Mouse (Mus musculus): ENCODE measurements around the gene Dnaic1.

DNA sequence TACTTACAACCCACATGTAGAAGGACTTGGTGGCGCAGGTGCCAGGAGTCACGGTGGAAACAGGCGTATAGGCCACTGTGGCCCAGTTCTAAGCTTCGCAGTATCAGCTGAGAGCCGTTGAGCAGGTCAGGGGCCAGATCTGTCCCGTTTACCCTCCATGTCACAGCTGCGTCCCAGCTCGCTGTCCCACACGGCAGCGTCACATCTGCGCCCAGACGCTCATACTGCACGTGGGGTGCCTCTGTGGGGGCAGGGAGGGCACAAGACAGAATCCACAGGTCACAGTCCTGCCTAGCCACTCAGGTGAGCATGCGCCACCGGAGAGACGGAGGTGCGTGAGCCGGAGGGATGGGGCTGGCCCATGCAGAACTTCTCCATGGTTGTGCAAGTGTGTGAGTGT lies 101.3 kb downstream of the Dnaic1 start:
- TF ChIP-seq ZC3H11A (IDR thresholded peaks at IDR 0.05; ENCODE audit: borderline replicate concordance, low read depth, low read length): no peak
- TF ChIP-seq CHD2 (IDR thresholded peaks at IDR 0.05; ENCODE audit: low read depth, low read length): no peak
- no peak for TF ChIP-seq HCFC1 (IDR thresholded peaks at IDR 0.05; ENCODE audit: borderline replicate concordance, insufficient read depth, low read length)
- no peak for TF ChIP-seq MAFK (IDR thresholded peaks at IDR 0.05; ENCODE audit: insufficient read depth, low read depth, low read length)
- TF ChIP-seq ZNF384 (IDR thresholded peaks at IDR 0.05; ENCODE audit: low read depth, low read length): no peak
